Mouse (Mus musculus): Measurements from ENCODE around the gene Ripor2. TPM values are rescaled to one million over a fixed set of nuclear protein-coding genes. Genes with fewer than 3 reads are reported as not detected.
A peak's percentile ranks its signal among the peaks of the same experiment; 100 is the strongest.

Ripor2 gene
- total and polyA plus RNA-seq, 3 experiments, result 8.6 to 10.9 (median 9.3) TPM

DNA sequence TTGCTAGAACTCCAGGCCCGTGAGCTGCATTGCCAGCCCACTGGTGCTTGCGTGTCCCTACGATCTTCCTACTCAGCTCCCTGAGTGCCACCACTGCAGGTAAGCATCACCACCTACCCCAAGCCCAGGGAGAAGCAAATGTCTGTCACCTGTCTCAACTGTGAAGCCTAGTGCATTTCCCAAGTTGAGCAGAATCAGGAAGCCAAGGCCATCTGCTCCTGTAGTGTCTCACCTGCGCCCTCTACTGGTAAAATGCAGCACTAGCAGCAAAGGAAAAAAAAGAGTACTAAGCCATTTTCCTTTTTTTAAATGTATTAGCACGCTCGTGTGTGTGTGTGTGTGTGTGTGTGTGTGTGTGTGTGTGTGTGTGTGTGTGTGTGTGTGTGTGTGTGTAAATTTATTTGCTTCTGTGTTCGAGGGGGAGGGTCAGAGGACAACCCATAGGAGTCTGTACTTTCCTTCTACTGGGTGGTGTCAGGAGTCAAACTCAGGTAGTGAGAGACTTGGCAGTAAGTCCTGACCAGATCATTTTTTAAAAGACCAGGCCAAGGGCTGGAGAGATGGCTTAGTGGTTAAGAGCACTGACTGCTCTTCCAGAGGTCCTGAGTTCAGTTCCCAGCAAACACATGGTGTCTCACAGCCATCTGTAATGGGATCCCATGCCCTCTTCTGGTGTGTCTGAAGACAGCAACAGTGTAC lies 194.3 kb downstream of the Ripor2 start:
- TF ChIP-seq TCF12 (IDR thresholded peaks at IDR 0.05; ENCODE audit: low read depth, low read length) (peak; percentile 51; the same call in 1 of the 2 replicates), MEF2A (IDR thresholded peaks at IDR 0.05; ENCODE audit: borderline replicate concordance, low read depth, low read length) (0 out of 2 replicates have a peak, but pooled peaks have one; percentile 31), MAZ (IDR thresholded peaks at IDR 0.05; ENCODE audit: low read depth, low read length) (no peak), RAD21 (IDR thresholded peaks at IDR 0.05; ENCODE audit: low read depth, low read length) (peak; percentile 84), SMC3 (IDR thresholded peaks at IDR 0.05; ENCODE audit: low read depth, low read length) (peak; percentile 82), USF2 (conservative IDR thresholded peaks at IDR 0.05; ENCODE audit: low read depth, low read length) (no peak), JUND (conservative IDR thresholded peaks at IDR 0.05; ENCODE audit: low read depth, low read length) (no peak), POLR2A (IDR thresholded peaks at IDR 0.05; ENCODE audit: low read depth, low read length) (0 out of 2 replicates have a peak, but pooled peaks have one; percentile 19), CTCF (conservative IDR thresholded peaks at IDR 0.05 in 1 of 2, IDR thresholded peaks at IDR 0.05 in 1 of 2; ENCODE audit: low read depth in 2 of 2, low read length in 2 of 2) (peak; percentile 70 to 87), ZNF384 (IDR thresholded peaks at IDR 0.05; ENCODE audit: low read depth, low read length) (peak; percentile 93), MYC (IDR thresholded peaks at IDR 0.05; ENCODE audit: low read depth, low read length) (peak; percentile 45; the same call in 1 of the 2 replicates), NRF1 (IDR thresholded peaks at IDR 0.05; ENCODE audit: low read depth, low read length) (peak; percentile 38; the same call in 1 of the 2 replicates), ETS1 (conservative IDR thresholded peaks at IDR 0.05; ENCODE audit: low read depth, low read length) (no peak), ZC3H11A (IDR thresholded peaks at IDR 0.05; ENCODE audit: low read depth, low read length) (peak; percentile 25; the same call in 1 of the 2 replicates), BHLHE40 (IDR thresholded peaks at IDR 0.05; ENCODE audit: low read depth, low read length) (0 out of 2 replicates have a peak, but pooled peaks have one; percentile 25), TBP (conservative IDR thresholded peaks at IDR 0.05; ENCODE audit: low read depth, low read length) (peak; percentile 89), ELF1 (IDR thresholded peaks at IDR 0.05; ENCODE audit: low read depth, low read length) (peak; percentile 79)
- dilution Hi-C loops (cut with MboI; ENCODE audit: extremely low pct_ligation_motif_present, extremely low pct_unique_long_range_greater_than_20kb, low sequenced_read_pairs), result no loop called here
- DNase-seq (ENCODE audit: extremely low read depth), result peak; percentile 86
- no peaks in the 10 kb centered on the region for H3K79me2 ChIP-seq (replicated peaks; ENCODE audit: control insufficient read depth, extremely low read depth, insufficient read depth, poor library complexity, severe bottlenecking)
- no peaks in the 10 kb centered on the region for H3K36me3 ChIP-seq (replicated peaks in 1 of 2; ENCODE audit: control insufficient read depth in 1 of 2, insufficient read depth in 1 of 2, low read length in 1 of 2)
- H3K9me3 ChIP-seq (replicated peaks; ENCODE audit: low read length), result no peaks in the 10 kb centered on the region
- no peak overlapping the region for H3K9ac ChIP-seq (ENCODE audit: insufficient read depth, low read depth)
- no peak overlapping the region for H3K27ac ChIP-seq (ENCODE audit: insufficient read depth, low read depth)
- no peaks in the 10 kb centered on the region for H3K27me3 ChIP-seq (replicated peaks)
- in situ Hi-C loops (cut with MboI; ENCODE audit: low pct_ligation_motif_present, low pct_unique_long_range_greater_than_20kb, low sequenced_read_pairs), result no loop called here
- H3K4me3 ChIP-seq (replicated peaks in 1 of 3; ENCODE audit: low read depth in 2 of 3, low read length in 2 of 3, poor library complexity in 1 of 3), result no peak overlapping the region
- peaks cover 0 to 31% of the 10 kb centered on the region in 2 experiments; a peak in 2 of 4 replicates for H3K4me1 ChIP-seq (ENCODE audit: control insufficient read depth in 1 of 2, insufficient read depth in 2 of 2)
- H3K4me2 ChIP-seq (ENCODE audit: insufficient read depth, low read depth, poor library complexity, severe bottlenecking), result no peak overlapping the region

DNA sequence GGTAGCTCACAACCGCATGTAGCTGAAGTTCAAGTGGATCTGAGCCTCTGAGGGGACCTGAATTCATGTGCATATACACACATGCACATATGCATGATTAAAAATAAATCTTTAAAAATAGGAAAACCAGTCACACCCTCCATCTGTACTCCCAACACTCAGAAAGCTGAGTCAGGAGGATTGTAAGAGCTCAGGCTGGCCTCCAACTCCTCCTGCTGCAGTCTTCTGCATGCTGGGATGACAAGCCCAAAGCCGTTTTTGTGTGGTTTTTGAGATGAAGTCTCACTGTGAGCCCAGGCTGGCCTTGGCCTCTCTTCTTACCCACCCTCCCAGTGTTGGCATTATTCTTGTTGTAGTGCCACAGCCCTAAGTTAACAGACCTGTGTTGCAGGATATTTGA lies 196.0 kb downstream of the Ripor2 start:
- Histone ChIP-seq H3K27me3 (replicated peaks) (no peaks in the 10 kb centered on the region), H3K4me3 (replicated peaks in 1 of 3; ENCODE audit: low read depth in 2 of 3, low read length in 2 of 3, poor library complexity in 1 of 3) (no peak overlapping the region), H3K9me3 (replicated peaks; ENCODE audit: low read length) (no peaks in the 10 kb centered on the region), H3K4me2 (ENCODE audit: insufficient read depth, low read depth, poor library complexity, severe bottlenecking) (no peak overlapping the region), H3K9ac (ENCODE audit: insufficient read depth, low read depth) (no peak overlapping the region), H3K79me2 (replicated peaks; ENCODE audit: control insufficient read depth, extremely low read depth, insufficient read depth, poor library complexity, severe bottlenecking) (no peaks in the 10 kb centered on the region), H3K36me3 (replicated peaks in 1 of 2; ENCODE audit: control insufficient read depth in 1 of 2, insufficient read depth in 1 of 2, low read length in 1 of 2) (no peaks in the 10 kb centered on the region), H3K4me1 (ENCODE audit: control insufficient read depth in 1 of 2, insufficient read depth in 2 of 2) (peaks cover 0 to 31% of the 10 kb centered on the region in 2 experiments; a peak in 2 of 4 replicates), H3K27ac (ENCODE audit: insufficient read depth, low read depth) (no peak overlapping the region)
- in situ Hi-C loops (cut with MboI; ENCODE audit: low pct_ligation_motif_present, low pct_unique_long_range_greater_than_20kb, low sequenced_read_pairs) (no loop called here), dilution Hi-C loops (cut with MboI; ENCODE audit: extremely low pct_ligation_motif_present, extremely low pct_unique_long_range_greater_than_20kb, low sequenced_read_pairs) (no loop called here)
- DNase-seq (ENCODE audit: extremely low read depth), result no peak
- no peak for TF ChIP-seq CHD1 (IDR thresholded peaks at IDR 0.05; ENCODE audit: low read depth, low read length)
